Mouse (Mus musculus): Measurements from ENCODE around the gene Nupr1. TPM values are rescaled to one million over a fixed set of nuclear protein-coding genes. Genes with fewer than 3 reads are reported as not detected.

Nupr1 gene
- polyA plus RNA-seq, 1 experiment from 2014 or later = 9.5 TPM

DNA sequence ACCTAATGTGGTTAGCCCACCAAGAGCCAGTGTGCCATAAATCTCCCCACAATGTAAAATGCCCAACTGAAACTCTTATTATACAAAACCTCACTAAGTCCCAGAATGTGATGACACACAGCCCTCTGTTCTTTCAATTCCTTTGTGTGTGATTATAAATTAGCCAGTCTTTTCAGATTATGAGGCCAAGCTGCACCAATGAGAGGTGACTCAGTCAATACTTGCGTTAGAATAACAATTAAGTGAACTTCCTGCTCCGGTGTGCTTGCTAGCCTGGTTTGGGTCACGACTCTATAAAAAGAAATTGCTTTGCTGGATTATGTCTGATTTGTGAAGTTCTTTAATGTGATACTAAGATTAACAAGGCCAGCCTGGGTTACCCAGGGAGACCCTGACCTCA is 746 bp downstream of the Nupr1 start:
- WGBS = 32% methylated on average over 3 of the region's 3 CpGs
- no peak for ATAC-seq

GRCm38 (mm10) chr7:126628111-126628510 is 2.5 kb downstream of the Nupr1 start:
- Histone ChIP-seq H3K27ac (ENCODE audit: low read length) (no peak overlapping the region), H3K9me3 (replicated peaks; ENCODE audit: control insufficient read depth, low read length, poor library complexity, severe bottlenecking) (no peaks in the 10 kb centered on the region), H3K27me3 (ENCODE audit: control insufficient read depth, insufficient read depth, low read depth, low read length) (no peaks in the 10 kb centered on the region), H3K36me3 (ENCODE audit: control insufficient read depth, insufficient read depth, low read length) (no peaks in the 10 kb centered on the region), H3K4me2 (ENCODE audit: low read length) (no peak overlapping the region), H3K9ac (ENCODE audit: low read depth, low read length) (no peak overlapping the region), H3K4me3 (ENCODE audit: low read depth, low read length) (no peak overlapping the region), H3K4me1 (ENCODE audit: control insufficient read depth, insufficient read depth, low read length) (no peaks in the 10 kb centered on the region)
- WGBS = 88% methylated on average over 6 of the region's 6 CpGs
- ATAC-seq = no peak

More for the DNA sequence above, 746 bp downstream of the Nupr1 start:
- Histone ChIP-seq H3K4me1 (ENCODE audit: control insufficient read depth, insufficient read depth, low read length) (no peaks in the 10 kb centered on the region), H3K36me3 (ENCODE audit: control insufficient read depth, insufficient read depth, low read length) (no peaks in the 10 kb centered on the region), H3K27ac (ENCODE audit: low read length) (no peak overlapping the region), H3K9me3 (replicated peaks; ENCODE audit: control insufficient read depth, low read length, poor library complexity, severe bottlenecking) (no peaks in the 10 kb centered on the region), H3K4me3 (ENCODE audit: low read depth, low read length) (no peak overlapping the region), H3K4me2 (ENCODE audit: low read length) (no peak overlapping the region), H3K27me3 (ENCODE audit: control insufficient read depth, insufficient read depth, low read depth, low read length) (no peaks in the 10 kb centered on the region), H3K9ac (ENCODE audit: low read depth, low read length) (no peak overlapping the region)

- H3K4me3 ChIP-seq (ENCODE audit: low read depth, low read length) = no peak overlapping the region
- no peak overlapping the region for H3K27ac ChIP-seq (ENCODE audit: low read length)
- no peak for ATAC-seq
- no peaks in the 10 kb centered on the region for H3K4me1 ChIP-seq (ENCODE audit: control insufficient read depth, insufficient read depth, low read length)
- no peaks in the 10 kb centered on the region for H3K9me3 ChIP-seq (replicated peaks; ENCODE audit: control insufficient read depth, low read length, poor library complexity, severe bottlenecking)
- no peak overlapping the region for H3K9ac ChIP-seq (ENCODE audit: low read depth, low read length)
- H3K4me2 ChIP-seq (ENCODE audit: low read length) = no peak overlapping the region
- H3K27me3 ChIP-seq (ENCODE audit: control insufficient read depth, insufficient read depth, low read depth, low read length) = no peaks in the 10 kb centered on the region
- H3K36me3 ChIP-seq (ENCODE audit: control insufficient read depth, insufficient read depth, low read length) = no peaks in the 10 kb centered on the region
- WGBS = 82% methylated on average over 3 of the region's 3 CpGs
These were observed 4.7 kb downstream of the Nupr1 start for GRCm38 (mm10) chr7:126625807-126626600.

DNA sequence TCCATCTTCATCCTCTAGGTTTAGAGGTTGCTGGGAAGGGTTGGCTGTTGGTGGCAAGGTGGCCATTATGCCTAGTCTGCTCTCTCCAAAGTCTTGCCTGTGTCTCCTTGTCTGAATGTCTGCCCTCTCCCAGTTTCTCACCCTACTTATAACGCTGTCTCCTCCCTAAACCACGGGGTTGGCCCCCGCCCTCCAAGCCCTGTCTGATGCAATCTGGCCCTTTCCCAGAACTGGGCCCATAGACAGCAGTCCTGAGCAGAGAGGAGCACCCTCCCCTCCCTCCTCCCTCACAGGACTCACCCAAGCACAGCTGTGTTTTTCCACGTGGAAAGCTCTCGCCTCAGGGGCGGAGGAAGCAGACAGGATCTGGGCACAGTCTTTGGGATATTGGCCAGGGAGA is 5.3 kb downstream of the Nupr1 start:
- Histone ChIP-seq H3K9me3 (replicated peaks; ENCODE audit: control insufficient read depth, low read length, poor library complexity, severe bottlenecking) (no peaks in the 10 kb centered on the region), H3K36me3 (ENCODE audit: control insufficient read depth, insufficient read depth, low read length) (no peaks in the 10 kb centered on the region), H3K27me3 (ENCODE audit: control insufficient read depth, insufficient read depth, low read depth, low read length) (no peaks in the 10 kb centered on the region), H3K9ac (ENCODE audit: low read depth, low read length) (no peak overlapping the region), H3K4me1 (ENCODE audit: control insufficient read depth, insufficient read depth, low read length) (no peaks in the 10 kb centered on the region), H3K27ac (ENCODE audit: low read length) (no peak overlapping the region), H3K4me2 (ENCODE audit: low read length) (no peak overlapping the region), H3K4me3 (ENCODE audit: low read depth, low read length) (no peak overlapping the region)
- 61% methylated on average over 6 of the region's 6 CpGs for WGBS
- no peak for ATAC-seq

DNA sequence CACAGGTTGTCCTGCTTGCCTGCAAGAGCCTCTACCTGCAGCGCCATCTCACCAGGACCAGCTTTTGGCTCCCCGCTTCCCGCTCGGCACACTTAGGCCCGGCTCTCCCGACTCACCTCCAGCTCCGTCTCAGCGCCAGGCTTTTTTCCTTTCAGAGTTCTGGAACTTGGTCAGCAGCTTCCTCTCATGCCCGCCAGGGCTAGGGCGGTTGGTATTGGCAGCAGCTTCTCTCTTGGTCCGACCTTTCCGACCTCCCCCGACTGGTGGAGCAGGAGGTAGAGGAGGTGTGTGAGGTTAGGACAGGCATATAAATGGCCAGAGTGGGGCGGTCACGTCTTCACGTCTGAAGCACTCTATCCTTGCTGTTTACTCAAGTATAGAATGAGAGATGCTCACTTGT is 5.9 kb downstream of the Nupr1 start:
- no peaks in the 10 kb centered on the region for H3K9me3 ChIP-seq (replicated peaks; ENCODE audit: control insufficient read depth, low read length, poor library complexity, severe bottlenecking)
- no peak overlapping the region for H3K9ac ChIP-seq (ENCODE audit: low read depth, low read length)
- WGBS = 71% methylated on average over 16 of the region's 16 CpGs
- H3K4me2 ChIP-seq (ENCODE audit: low read length) = no peak overlapping the region
- H3K27ac ChIP-seq (ENCODE audit: low read length) = no peak overlapping the region
- H3K36me3 ChIP-seq (ENCODE audit: control insufficient read depth, insufficient read depth, low read length) = no peaks in the 10 kb centered on the region
- no peak for ATAC-seq
- no peaks in the 10 kb centered on the region for H3K4me1 ChIP-seq (ENCODE audit: control insufficient read depth, insufficient read depth, low read length)
- no peaks in the 10 kb centered on the region for H3K27me3 ChIP-seq (ENCODE audit: control insufficient read depth, insufficient read depth, low read depth, low read length)
- no peak overlapping the region for H3K4me3 ChIP-seq (ENCODE audit: low read depth, low read length)

GRCm38 (mm10) chr7:126623381-126623780 is 7.3 kb downstream of the Nupr1 start:
- no peaks in the 10 kb centered on the region for H3K4me1 ChIP-seq (ENCODE audit: control insufficient read depth, insufficient read depth, low read length)
- H3K36me3 ChIP-seq (ENCODE audit: control insufficient read depth, insufficient read depth, low read length) = no peaks in the 10 kb centered on the region
- H3K4me2 ChIP-seq (ENCODE audit: low read length) = no peak overlapping the region
- H3K4me3 ChIP-seq (ENCODE audit: low read depth, low read length) = no peak overlapping the region
- WGBS = 90% methylated on average over 1 of the region's 1 CpGs
- no peak for ATAC-seq
- no peaks in the 10 kb centered on the region for H3K27me3 ChIP-seq (ENCODE audit: control insufficient read depth, insufficient read depth, low read depth, low read length)
- no peaks in the 10 kb centered on the region for H3K9me3 ChIP-seq (replicated peaks; ENCODE audit: control insufficient read depth, low read length, poor library complexity, severe bottlenecking)
- H3K27ac ChIP-seq (ENCODE audit: low read length) = no peak overlapping the region
- no peak overlapping the region for H3K9ac ChIP-seq (ENCODE audit: low read depth, low read length)

GRCm38 (mm10) chr7:126621452-126622359 is 9.0 kb downstream of the Nupr1 start:
- no peaks in the 10 kb centered on the region for H3K4me1 ChIP-seq (ENCODE audit: control insufficient read depth, insufficient read depth, low read length)
- no peak overlapping the region for H3K27ac ChIP-seq (ENCODE audit: low read length)
- no peak for ATAC-seq
- no peaks in the 10 kb centered on the region for H3K36me3 ChIP-seq (ENCODE audit: control insufficient read depth, insufficient read depth, low read length)
- no peaks in the 10 kb centered on the region for H3K9me3 ChIP-seq (replicated peaks; ENCODE audit: control insufficient read depth, low read length, poor library complexity, severe bottlenecking)
- H3K27me3 ChIP-seq (ENCODE audit: control insufficient read depth, insufficient read depth, low read depth, low read length) = no peaks in the 10 kb centered on the region
- WGBS = 84% methylated on average over 9 of the region's 9 CpGs
- no peak overlapping the region for H3K4me2 ChIP-seq (ENCODE audit: low read length)
- no peak overlapping the region for H3K9ac ChIP-seq (ENCODE audit: low read depth, low read length)
- no peak overlapping the region for H3K4me3 ChIP-seq (ENCODE audit: low read depth, low read length)

DNA sequence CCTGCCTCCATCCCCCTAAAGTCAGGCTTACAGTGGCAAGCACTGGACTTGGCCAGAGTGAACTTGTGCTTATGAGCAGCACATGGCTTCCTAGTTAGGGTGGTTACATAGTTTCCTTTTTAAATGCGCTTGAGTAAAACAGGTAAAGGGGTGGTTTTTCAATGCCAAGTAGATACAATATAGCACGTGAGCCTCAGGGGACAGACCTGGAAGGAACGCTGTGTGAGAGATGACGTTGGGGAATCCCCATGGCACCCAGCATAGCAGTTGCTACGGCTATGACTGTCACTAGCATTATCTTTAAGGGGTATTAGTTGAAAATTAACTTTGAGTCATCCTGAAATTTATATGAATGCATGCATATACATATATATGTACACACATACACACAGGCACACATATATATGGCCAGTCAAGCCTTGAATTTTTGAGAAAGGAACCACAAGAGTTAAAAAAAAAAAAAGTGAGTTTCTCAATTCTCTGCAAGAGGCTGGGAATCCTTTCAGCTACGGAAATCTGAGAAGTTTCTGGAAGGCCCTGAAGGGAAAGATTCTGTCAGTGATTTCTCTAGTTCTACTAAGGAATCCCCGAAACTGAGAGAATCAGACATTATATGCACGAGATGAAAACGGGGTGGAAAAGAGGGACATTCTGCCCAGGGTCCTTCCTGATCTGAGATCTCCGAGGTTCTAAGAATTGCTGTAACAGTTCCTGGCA is 10.9 kb downstream of the Nupr1 start:
- no peak overlapping the region for H3K9ac ChIP-seq (ENCODE audit: low read depth, low read length)
- no peak for ATAC-seq

More for the DNA sequence above, 10.9 kb downstream of the Nupr1 start:
- Histone ChIP-seq H3K36me3 (ENCODE audit: control insufficient read depth, insufficient read depth, low read length) (no peaks in the 10 kb centered on the region), H3K4me3 (ENCODE audit: low read depth, low read length) (no peak overlapping the region), H3K27me3 (ENCODE audit: control insufficient read depth, insufficient read depth, low read depth, low read length) (no peaks in the 10 kb centered on the region), H3K9me3 (replicated peaks; ENCODE audit: control insufficient read depth, low read length, poor library complexity, severe bottlenecking) (no peaks in the 10 kb centered on the region), H3K4me2 (ENCODE audit: low read length) (no peak overlapping the region), H3K27ac (ENCODE audit: low read length) (no peak overlapping the region), H3K4me1 (ENCODE audit: control insufficient read depth, insufficient read depth, low read length) (no peaks in the 10 kb centered on the region)
- WGBS = 84% methylated on average over 10 of the region's 10 CpGs

Measured in midbrain, embryonic 16.5 days (tissue).